In the genomic region with DNA sequence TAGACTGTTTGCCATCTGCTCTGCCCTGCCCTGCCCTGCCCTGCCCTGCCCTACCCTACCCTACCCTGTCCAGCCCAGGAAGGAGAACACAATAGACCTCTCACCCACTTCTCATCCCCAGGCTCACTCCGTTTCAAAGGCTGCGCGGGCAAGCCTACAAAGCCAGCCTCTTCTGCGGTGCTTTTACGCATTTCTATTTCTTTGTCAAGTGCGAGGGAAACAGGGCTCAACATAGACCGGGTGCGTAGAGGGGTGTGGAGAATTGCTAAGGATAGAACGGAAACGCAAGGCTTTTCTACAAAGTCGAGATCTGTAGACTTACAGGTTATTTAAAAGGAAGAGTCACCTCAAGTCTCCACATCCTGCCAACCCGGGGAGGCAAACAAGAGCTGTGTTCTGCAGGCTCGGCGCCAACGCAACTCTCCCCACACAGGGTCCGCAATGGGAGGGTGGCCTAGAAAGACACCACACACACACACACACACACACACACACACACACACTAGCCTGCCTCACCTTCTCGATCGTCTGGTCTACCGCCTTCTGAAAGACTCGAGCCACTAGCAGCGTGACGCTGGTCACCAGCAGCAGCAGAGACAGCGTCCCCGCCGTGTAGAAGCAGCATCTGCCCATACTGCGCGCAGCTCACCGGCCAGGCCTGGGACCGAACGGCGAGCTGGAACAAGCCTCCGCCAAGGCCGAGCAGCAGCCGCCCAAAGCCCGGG, we compare ENCODE assay signal across 8 mouse cellular contexts. TPM values are rescaled to one million over a fixed set of nuclear protein-coding genes. Genes with fewer than 3 reads are reported as not detected.
A peak's percentile ranks its signal among the peaks of the same experiment; 100 is the strongest.
DNase-seq lines count a peak whose midpoint lies in the region; ATAC-seq lines count a peak whose summit lies in the region.

No protein-coding gene starts in this region.

- peak; percentile 85 for ATAC-seq in intestine, embryonic 16.5 days
- ATAC-seq in neural tube, embryonic 12.5 days (ENCODE audit: low FRiP score, low read depth): peak; percentile 85

- 0% methylated on average over 35 of the region's 35 CpGs for WGBS in intestine, embryonic 16.5 days
- under 1% methylated on average over 35 of the region's 35 CpGs for WGBS in neural tube, embryonic 12.5 days

- H3K27ac ChIP-seq in brown adipose tissue, adult 24 weeks (replicated peaks; ENCODE audit: low read depth, low read length): peak overlapping the region; percentile 96
- peak overlapping the region; percentile 99 for H3K27ac ChIP-seq in intestine, embryonic 16.5 days (ENCODE audit: low read length)
- H3K27ac ChIP-seq in neural tube, embryonic 12.5 days: peak overlapping the region; percentile 98

- no peaks in the 10 kb centered on the region; the same call in 1 of the 2 replicates for H3K9me3 ChIP-seq in intestine, embryonic 16.5 days (ENCODE audit: control insufficient read depth, low read length)
- no peaks in the 10 kb centered on the region for H3K9me3 ChIP-seq in neural tube, embryonic 12.5 days

- peak overlapping the region; percentile 94 for H3K4me3 ChIP-seq in brown adipose tissue, adult 24 weeks (ENCODE audit: insufficient read depth, low read depth, low read length)
- H3K4me3 ChIP-seq in intestine, embryonic 16.5 days (ENCODE audit: low read length): peak overlapping the region; percentile 97
- peak overlapping the region; percentile 94 for H3K4me3 ChIP-seq in neural tube, embryonic 12.5 days

- H3K36me3 ChIP-seq in intestine, embryonic 16.5 days (ENCODE audit: control insufficient read depth, insufficient read depth, low read length): no peaks in the 10 kb centered on the region
- no peaks in the 10 kb centered on the region for H3K36me3 ChIP-seq in neural tube, embryonic 12.5 days

- peak overlapping the region; percentile 75 for H3K4me2 ChIP-seq in intestine, embryonic 16.5 days (ENCODE audit: low read depth, low read length)
- peak overlapping the region; percentile 61 for H3K4me2 ChIP-seq in neural tube, embryonic 12.5 days (replicated peaks)

- DNase-seq in right cerebral cortex, postnatal 4 days: peak; percentile 65
- no peak for DNase-seq in right cerebral cortex, postnatal 36 days (ENCODE audit: low spot score in 2 of 2)
- peak; percentile 38 for DNase-seq in gastrocnemius, postnatal 25 days
- peak; percentile 64 to 75 for DNase-seq in lung, adult 18-20 months
- no peak for DNase-seq in right cerebral cortex, adult 18-20 months

- peaks cover 13% of the 10 kb centered on the region; the same call in 1 of the 2 replicates for H3K4me1 ChIP-seq in brown adipose tissue, adult 24 weeks (ENCODE audit: control insufficient read depth, insufficient read depth, insufficient read length, low read length)
- peaks cover 22% of the 10 kb centered on the region for H3K4me1 ChIP-seq in intestine, embryonic 16.5 days (ENCODE audit: control insufficient read depth, insufficient read depth, low read length)
- H3K4me1 ChIP-seq in neural tube, embryonic 12.5 days: peaks cover 27% of the 10 kb centered on the region

- peak overlapping the region; percentile 95 for H3K9ac ChIP-seq in intestine, embryonic 16.5 days (ENCODE audit: low read depth, low read length)
- peak overlapping the region; percentile 95 for H3K9ac ChIP-seq in neural tube, embryonic 12.5 days

- H3K27me3 ChIP-seq in intestine, embryonic 16.5 days (replicated peaks; ENCODE audit: control insufficient read depth, insufficient read depth, low read length): no peaks in the 10 kb centered on the region
- H3K27me3 ChIP-seq in neural tube, embryonic 12.5 days (replicated peaks): no peaks in the 10 kb centered on the region

RNA-seq across cellular contexts. Expression of a gene that starts 1.8 kb away (rescaled TPM):
- polyA plus RNA-seq in brown adipose tissue, adult 24 weeks (2012; ENCODE audit: insufficient read depth, insufficient read length, missing spikeins): 50.9 and 52.2 TPM in 2 replicates
- total RNA-seq in gastrocnemius, postnatal 25 days (2021): 10 to 100 TPM; 61.8 to 69.2 TPM
- 12.9 and 13.5 TPM in 2 replicates for polyA plus RNA-seq in intestine, embryonic 16.5 days (2015; fragmentation: Nextera tagmentation; extraction: Ambion mirVana)
- 16.1 and 17.8 TPM in 2 replicates for polyA plus RNA-seq in neural tube, embryonic 12.5 days (2016; fragmentation: Nextera tagmentation; extraction: Ambion mirVana)

RNA-seq across cellular contexts. Expression of a gene that starts 50.0 kb away (rescaled TPM):
- not detected in 2 replicates for polyA plus RNA-seq in brown adipose tissue, adult 24 weeks (2012; ENCODE audit: insufficient read depth, insufficient read length, missing spikeins)
- total RNA-seq in gastrocnemius, postnatal 25 days (2021): not detected
- 0.18 and 0.29 TPM in 2 replicates for polyA plus RNA-seq in intestine, embryonic 16.5 days (2015; fragmentation: Nextera tagmentation; extraction: Ambion mirVana)
- not detected in 2 replicates for polyA plus RNA-seq in neural tube, embryonic 12.5 days (2016; fragmentation: Nextera tagmentation; extraction: Ambion mirVana)

Comparison
In these comparisons a context has a peak if more than half of its experiments do, and no peak if none do; other contexts are left out.
1. DNase-seq: peak in right cerebral cortex, postnatal 4 days (single experiment), gastrocnemius, postnatal 25 days (single experiment) and lung, adult 18-20 months (2 of 2); none in right cerebral cortex, postnatal 36 days (0 of 2) and right cerebral cortex, adult 18-20 months (single experiment).
2. Peak in every context shown above with its lines, with median percentiles within 50 percentile points of each other: H3K27ac ChIP-seq and H3K4me3 ChIP-seq.